Mouse (Mus musculus): ENCODE data around the gene Rbm26. TPM values are rescaled to one million over a fixed set of nuclear protein-coding genes. Genes with fewer than 3 reads are reported as not detected.

Rbm26 gene
- polyA plus RNA-seq, 1 experiment from 2014 or later, result 9.8 TPM

- no peak overlapping the region for H3K27ac ChIP-seq (ENCODE audit: low read depth)
- TF ChIP-seq CTCF (IDR thresholded peaks at IDR 0.05; ENCODE audit: low read depth), result no peak
- no peak for TF ChIP-seq EP300 (IDR thresholded peaks at IDR 0.05; ENCODE audit: low read depth)
- peaks cover 15% of the 10 kb centered on the region for H3K36me3 ChIP-seq (replicated peaks; ENCODE audit: insufficient read depth, low read length)
- H3K9ac ChIP-seq (replicated peaks), result no peak overlapping the region
- no peaks in the 10 kb centered on the region for H3K4me1 ChIP-seq (ENCODE audit: insufficient read depth)
- no peak overlapping the region for H3K4me2 ChIP-seq (ENCODE audit: low read depth, low read length)
- ATAC-seq, result no peak
- H3K27me3 ChIP-seq (ENCODE audit: insufficient read depth, low read length), result no peaks in the 10 kb centered on the region
- WGBS (ENCODE audit: insufficient replicate concordance), result 92% methylated on average over 2 of the region's 2 CpGs
- DNase-seq, result no peak
- no peak overlapping the region for H3K4me3 ChIP-seq (ENCODE audit: low read depth, low read length)
- no peaks in the 10 kb centered on the region for H3K9me3 ChIP-seq (ENCODE audit: low read length)
Measured at GRCm38 (mm10) chr14:105115402-105115801, 61.7 kb downstream of the Rbm26 start.

GRCm38 (mm10) chr14:105106252-105106651 lies 70.9 kb downstream of the Rbm26 start:
- Histone ChIP-seq H3K9me3 (ENCODE audit: low read length) (no peaks in the 10 kb centered on the region), H3K27me3 (ENCODE audit: insufficient read depth, low read length) (no peaks in the 10 kb centered on the region), H3K27ac (ENCODE audit: low read depth) (no peak overlapping the region), H3K4me3 (ENCODE audit: low read depth, low read length) (no peak overlapping the region), H3K4me1 (ENCODE audit: insufficient read depth) (no peaks in the 10 kb centered on the region), H3K36me3 (replicated peaks; ENCODE audit: insufficient read depth, low read length) (peaks cover 7% of the 10 kb centered on the region; the same call in 1 of the 2 replicates), H3K4me2 (ENCODE audit: low read depth, low read length) (no peak overlapping the region), H3K9ac (replicated peaks) (no peak overlapping the region)
- ATAC-seq, result no peak
- TF ChIP-seq EP300 (IDR thresholded peaks at IDR 0.05; ENCODE audit: low read depth) (no peak), CTCF (IDR thresholded peaks at IDR 0.05; ENCODE audit: low read depth) (no peak)
- DNase-seq, result no peak
- WGBS (ENCODE audit: insufficient replicate concordance), result 87% methylated on average over 2 of the region's 2 CpGs

- ATAC-seq (no peak), DNase-seq (no peak)
- Histone ChIP-seq H3K4me1 (ENCODE audit: insufficient read depth) (no peaks in the 10 kb centered on the region), H3K4me3 (ENCODE audit: low read depth, low read length) (no peak overlapping the region), H3K4me2 (ENCODE audit: low read depth, low read length) (no peak overlapping the region), H3K27ac (ENCODE audit: low read depth) (no peak overlapping the region), H3K9ac (replicated peaks) (no peak overlapping the region), H3K36me3 (replicated peaks; ENCODE audit: insufficient read depth, low read length) (no peaks in the 10 kb centered on the region), H3K27me3 (ENCODE audit: insufficient read depth, low read length) (no peaks in the 10 kb centered on the region), H3K9me3 (ENCODE audit: low read length) (no peaks in the 10 kb centered on the region)
- TF ChIP-seq EP300 (IDR thresholded peaks at IDR 0.05; ENCODE audit: low read depth) (no peak), CTCF (IDR thresholded peaks at IDR 0.05; ENCODE audit: low read depth) (no peak)
- 77% methylated on average over 7 of the region's 7 CpGs for WGBS (ENCODE audit: insufficient replicate concordance)
Measured at GRCm38 (mm10) chr14:105098861-105099260, 78.3 kb downstream of the Rbm26 start.

GRCm38 (mm10) chr14:105096221-105096620 lies 80.9 kb downstream of the Rbm26 start:
- Histone ChIP-seq H3K4me1 (ENCODE audit: insufficient read depth) (no peaks in the 10 kb centered on the region), H3K4me2 (ENCODE audit: low read depth, low read length) (no peak overlapping the region), H3K27ac (ENCODE audit: low read depth) (no peak overlapping the region), H3K4me3 (ENCODE audit: low read depth, low read length) (no peak overlapping the region), H3K27me3 (ENCODE audit: insufficient read depth, low read length) (no peaks in the 10 kb centered on the region), H3K9me3 (ENCODE audit: low read length) (no peaks in the 10 kb centered on the region), H3K9ac (replicated peaks) (no peak overlapping the region), H3K36me3 (replicated peaks; ENCODE audit: insufficient read depth, low read length) (no peaks in the 10 kb centered on the region)
- TF ChIP-seq CTCF (IDR thresholded peaks at IDR 0.05; ENCODE audit: low read depth) (peak; percentile 25), EP300 (IDR thresholded peaks at IDR 0.05; ENCODE audit: low read depth) (no peak)
- ATAC-seq, result no peak
- 49% methylated on average over 3 of the region's 3 CpGs for WGBS (ENCODE audit: insufficient replicate concordance)
- DNase-seq, result no peak

- H3K4me3 ChIP-seq (ENCODE audit: low read depth, low read length), result no peak overlapping the region
- H3K27ac ChIP-seq (ENCODE audit: low read depth), result no peak overlapping the region
- no peak for ATAC-seq
- H3K36me3 ChIP-seq (replicated peaks; ENCODE audit: insufficient read depth, low read length), result no peaks in the 10 kb centered on the region
- H3K4me1 ChIP-seq (ENCODE audit: insufficient read depth), result no peaks in the 10 kb centered on the region
- H3K9ac ChIP-seq (replicated peaks), result no peak overlapping the region
- no peaks in the 10 kb centered on the region for H3K27me3 ChIP-seq (ENCODE audit: insufficient read depth, low read length)
- H3K9me3 ChIP-seq (ENCODE audit: low read length), result no peaks in the 10 kb centered on the region
- TF ChIP-seq EP300 (IDR thresholded peaks at IDR 0.05; ENCODE audit: low read depth), result no peak
- TF ChIP-seq CTCF (IDR thresholded peaks at IDR 0.05; ENCODE audit: low read depth), result no peak
- DNase-seq, result no peak
- H3K4me2 ChIP-seq (ENCODE audit: low read depth, low read length), result no peak overlapping the region
- 82% methylated on average over 4 of the region's 4 CpGs for WGBS (ENCODE audit: insufficient replicate concordance)
Measured at GRCm38 (mm10) chr14:105087001-105087400, 90.1 kb downstream of the Rbm26 start.

- DNase-seq (no peak), ATAC-seq (no peak)
- no peak overlapping the region for H3K4me2 ChIP-seq (ENCODE audit: low read depth, low read length)
- no peak overlapping the region for H3K9ac ChIP-seq (replicated peaks)
- H3K4me1 ChIP-seq (ENCODE audit: insufficient read depth), result no peaks in the 10 kb centered on the region
- no peak overlapping the region for H3K4me3 ChIP-seq (ENCODE audit: low read depth, low read length)
- no peaks in the 10 kb centered on the region for H3K36me3 ChIP-seq (replicated peaks; ENCODE audit: insufficient read depth, low read length)
- H3K9me3 ChIP-seq (ENCODE audit: low read length), result no peaks in the 10 kb centered on the region
- TF ChIP-seq CTCF (IDR thresholded peaks at IDR 0.05; ENCODE audit: low read depth) (no peak), EP300 (IDR thresholded peaks at IDR 0.05; ENCODE audit: low read depth) (no peak)
- 68% methylated on average over 7 of the region's 7 CpGs for WGBS (ENCODE audit: insufficient replicate concordance)
- no peak overlapping the region for H3K27ac ChIP-seq (ENCODE audit: low read depth)
- H3K27me3 ChIP-seq (ENCODE audit: insufficient read depth, low read length), result no peaks in the 10 kb centered on the region
Measured at GRCm38 (mm10) chr14:105085332-105085993, 91.7 kb downstream of the Rbm26 start.

All from liver, postnatal 0 days (tissue).